Mouse (Mus musculus) olfactory bulb, adult 2 months (tissue): ENCODE measurements around the gene Mfsd13b.

ENCODE experiments used
- CTCF ChIP-seq: fragments of 200-500 bp; IDR thresholded peaks from 2 replicates; pipeline ENCODE4 v1.5.1; 2012; ENCODE audit warnings: low read depth, mild to moderate bottlenecking, low read length, moderate library complexity; ENCODE audit not compliant: insufficient read depth
- POLR2A ChIP-seq: fragments of 200-500 bp; IDR thresholded peaks from 2 replicates; pipeline ENCODE4 v1.6.1; 2012; ENCODE audit warnings: mild to moderate bottlenecking, low read depth, low read length, moderate library complexity; ENCODE audit not compliant: insufficient read depth

DNA sequence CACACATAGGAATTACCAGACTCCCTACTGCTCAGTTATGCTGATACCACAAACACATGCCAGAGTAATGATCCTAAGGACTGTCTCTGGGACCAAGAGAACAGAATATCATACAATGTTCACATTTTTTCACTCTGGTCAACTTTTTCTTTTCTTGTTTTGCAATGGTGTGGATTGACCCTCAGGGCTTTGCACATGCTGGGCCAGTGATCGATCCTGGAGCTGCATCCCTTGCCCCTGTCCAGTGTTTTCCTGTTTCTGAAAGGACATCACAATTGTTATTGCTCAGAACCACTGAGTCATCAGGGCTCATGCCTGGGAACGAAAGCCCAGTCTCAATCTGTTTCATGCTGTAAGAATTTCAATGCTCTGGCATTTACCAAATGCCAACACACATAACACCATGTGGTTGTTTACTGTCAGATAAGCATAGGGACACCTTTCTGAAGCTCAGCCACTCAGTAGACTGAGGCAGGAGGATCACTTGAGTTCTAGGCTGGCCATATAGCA lies 16.8 kb downstream of the Mfsd13b start:
- TF ChIP-seq CTCF (no peak), POLR2A (no peak)
